Mouse (Mus musculus) urinary bladder, postnatal 10 days (tissue): ENCODE data around the gene Eps8l2.

Experiments used
- DNase-seq: peaks from one replicate; pipeline ENCODE4 v3.0.0; 2022; ENCODE audit warnings: low spot score

Gene Eps8l2

DNA sequence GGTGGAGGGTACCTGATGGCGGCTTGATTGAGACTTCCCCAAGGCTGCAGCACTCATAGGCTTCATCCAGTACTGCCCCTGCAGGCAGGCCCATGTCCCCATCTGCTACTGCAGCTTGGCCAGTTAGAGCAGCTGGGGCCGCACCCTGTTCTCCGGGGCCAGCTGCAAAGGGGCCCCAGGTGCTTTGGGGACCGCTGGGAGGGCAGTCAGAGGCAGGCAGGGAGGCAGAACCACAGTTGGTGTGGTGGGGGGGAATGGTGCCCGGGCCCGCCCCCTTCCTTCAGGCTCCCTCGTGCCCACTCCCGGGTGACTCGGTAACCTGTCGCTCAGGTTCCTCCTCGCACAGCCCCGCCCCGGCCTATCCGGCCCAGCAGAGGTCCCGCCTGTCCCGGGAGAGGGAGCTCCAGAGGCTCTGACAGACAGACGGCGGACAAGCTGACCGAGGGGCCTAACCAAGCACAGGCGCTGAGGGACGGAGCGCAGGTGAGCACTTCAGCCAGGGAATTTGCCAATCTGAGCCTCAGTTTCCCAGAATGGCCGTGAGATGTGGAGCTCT, at the start of gene Eps8l2:
Gene Eps8l2 (plus strand): TSS at position 305 of the 556 bp plus-strand sequence.
- no peak for DNase-seq

DNA sequence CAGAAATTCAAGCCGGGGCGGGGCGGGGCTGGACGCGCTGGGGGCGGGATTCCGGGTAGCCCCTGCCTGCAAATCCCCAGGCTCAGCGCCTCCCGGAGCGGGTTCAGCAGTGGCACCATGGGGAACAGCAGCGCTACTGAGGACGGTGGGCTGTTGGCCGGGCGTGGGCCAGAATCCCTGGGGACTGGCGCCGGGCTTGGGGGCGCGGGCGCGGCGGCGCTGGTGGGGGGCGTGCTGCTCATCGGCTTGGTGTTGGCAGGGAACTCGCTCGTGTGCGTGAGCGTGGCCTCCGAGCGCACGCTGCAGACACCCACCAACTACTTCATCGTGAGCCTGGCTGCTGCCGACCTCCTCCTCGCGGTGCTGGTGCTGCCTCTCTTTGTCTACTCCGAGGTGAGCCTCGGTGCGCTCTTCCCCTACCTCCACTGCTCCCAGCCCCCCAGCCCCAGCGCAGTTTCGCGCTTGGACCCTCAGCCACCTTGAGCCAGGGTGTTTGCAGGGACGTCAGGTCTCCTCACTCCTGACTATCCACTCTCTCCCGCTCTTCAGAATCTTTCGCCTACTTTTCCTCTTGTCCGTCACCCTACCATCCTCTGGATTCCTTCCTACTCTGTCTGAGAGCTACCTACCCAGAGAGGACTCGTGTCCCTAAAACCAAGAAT, 46.6 kb upstream of the Eps8l2 start, which contains the start of gene Drd4:
Gene Drd4 (plus strand): TSS at position 86 of the 662 bp plus-strand sequence.
- no peak for DNase-seq

DNA sequence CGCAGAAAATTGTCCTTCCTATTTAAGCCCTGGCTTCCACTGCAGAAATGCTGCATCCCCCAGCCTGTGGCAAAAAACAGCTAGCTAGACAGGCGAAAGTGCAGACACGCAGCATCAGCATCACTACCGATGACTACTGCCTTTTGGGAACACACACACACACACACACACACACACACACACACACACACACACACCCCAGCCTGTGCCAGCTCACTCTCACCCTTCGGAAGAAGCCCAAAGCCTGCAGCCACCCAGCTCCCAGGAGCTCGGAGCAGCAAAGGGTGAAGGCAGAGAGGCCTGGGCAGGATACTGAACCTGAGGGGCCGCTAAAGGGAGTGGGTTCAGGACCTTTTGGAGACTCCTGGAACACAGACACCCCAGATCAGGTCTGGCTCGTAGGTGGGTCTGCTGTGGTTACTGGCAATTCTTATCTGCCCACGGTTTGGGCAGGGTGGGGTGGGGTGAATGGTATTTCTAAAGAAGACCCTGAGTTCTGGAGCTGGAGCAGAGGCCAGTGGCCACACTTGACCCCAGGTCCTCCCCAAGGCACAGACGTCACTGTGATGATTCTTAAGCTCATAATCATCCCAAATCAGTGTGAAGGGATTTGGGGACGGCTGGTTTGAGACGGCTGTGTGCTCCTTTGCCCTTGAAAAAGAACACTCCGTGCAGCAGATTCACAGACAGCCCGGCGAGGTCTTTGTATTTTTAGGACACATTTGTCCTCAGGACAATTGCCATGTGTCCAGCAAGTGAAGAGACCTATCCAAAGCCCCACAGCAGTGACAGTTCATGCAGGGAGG, 45.9 kb upstream of the Eps8l2 start:
- no peak for DNase-seq

DNA sequence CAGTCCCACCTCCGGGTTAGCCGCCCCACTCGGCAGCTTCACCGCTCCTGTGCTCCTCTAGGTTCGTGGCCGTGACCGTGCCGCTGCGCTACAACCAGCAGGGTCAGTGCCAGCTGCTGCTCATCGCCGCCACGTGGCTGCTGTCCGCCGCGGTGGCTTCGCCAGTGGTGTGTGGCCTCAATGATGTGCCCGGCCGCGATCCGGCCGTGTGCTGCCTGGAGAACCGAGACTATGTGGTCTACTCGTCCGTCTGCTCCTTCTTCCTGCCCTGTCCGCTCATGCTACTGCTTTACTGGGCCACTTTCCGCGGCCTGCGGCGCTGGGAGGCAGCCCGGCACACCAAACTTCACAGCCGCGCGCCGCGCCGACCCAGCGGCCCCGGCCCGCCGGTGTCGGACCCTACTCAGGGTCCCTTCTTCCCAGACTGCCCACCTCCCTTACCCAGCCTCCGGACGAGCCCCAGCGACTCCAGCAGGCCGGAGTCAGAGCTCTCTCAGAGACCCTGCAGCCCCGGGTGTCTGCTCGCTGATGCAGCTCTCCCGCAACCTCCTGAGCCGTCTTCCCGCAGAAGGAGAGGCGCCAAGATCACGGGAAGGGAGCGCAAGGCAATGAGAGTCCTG, 44.7 kb upstream of the Eps8l2 start:
- no peak for DNase-seq

DNA sequence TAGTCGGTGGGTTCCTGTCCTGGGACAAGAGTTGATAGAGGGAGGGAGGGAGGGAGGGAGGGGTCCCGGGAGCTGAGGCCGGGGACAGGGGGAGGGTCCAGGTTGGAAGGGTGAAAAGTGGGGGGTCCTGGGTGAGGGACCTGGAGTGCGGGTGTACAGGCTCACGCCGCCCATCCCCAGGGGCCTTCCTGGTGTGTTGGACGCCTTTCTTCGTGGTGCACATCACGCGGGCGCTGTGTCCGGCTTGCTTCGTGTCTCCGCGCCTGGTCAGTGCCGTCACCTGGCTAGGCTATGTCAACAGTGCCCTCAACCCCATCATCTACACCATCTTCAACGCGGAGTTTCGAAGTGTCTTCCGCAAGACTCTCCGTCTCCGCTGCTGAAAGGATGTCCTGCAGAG, 44.2 kb upstream of the Eps8l2 start:
- DNase-seq: no peak

DNA sequence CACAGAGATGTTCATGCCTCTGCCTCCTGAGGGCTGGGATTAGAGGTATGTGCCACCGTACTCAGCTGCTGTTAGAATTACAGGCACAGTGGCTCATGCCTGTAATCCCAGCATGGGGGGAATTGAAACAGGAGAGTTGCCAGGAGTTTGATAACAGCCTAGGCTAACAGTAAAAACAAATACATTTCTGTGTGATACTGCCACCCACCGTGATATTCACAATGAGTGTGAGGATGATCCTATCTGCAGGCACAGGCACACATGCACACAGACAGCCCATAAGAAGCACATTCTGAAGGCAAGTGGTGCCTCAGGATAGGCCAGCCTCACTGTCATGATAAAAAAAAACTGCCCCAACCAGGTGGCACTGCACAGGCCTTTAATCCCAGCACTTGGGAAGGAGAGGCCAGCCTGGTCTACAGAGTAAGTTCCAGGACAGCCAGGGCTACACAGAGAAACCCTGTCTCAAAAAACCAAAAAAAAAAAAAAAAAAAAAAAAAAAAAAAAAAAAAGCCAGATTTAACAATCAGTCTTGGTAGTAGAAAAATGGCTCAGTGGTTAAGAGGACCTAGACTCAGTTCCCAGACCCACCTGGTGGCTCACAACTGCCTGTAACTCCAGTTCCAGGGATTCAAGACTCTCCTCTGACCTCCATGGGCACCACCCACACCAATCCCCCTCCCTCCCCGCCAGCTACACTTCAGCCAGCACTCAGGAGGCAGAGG, 40.6 kb upstream of the Eps8l2 start:
- DNase-seq: no peak

DNA sequence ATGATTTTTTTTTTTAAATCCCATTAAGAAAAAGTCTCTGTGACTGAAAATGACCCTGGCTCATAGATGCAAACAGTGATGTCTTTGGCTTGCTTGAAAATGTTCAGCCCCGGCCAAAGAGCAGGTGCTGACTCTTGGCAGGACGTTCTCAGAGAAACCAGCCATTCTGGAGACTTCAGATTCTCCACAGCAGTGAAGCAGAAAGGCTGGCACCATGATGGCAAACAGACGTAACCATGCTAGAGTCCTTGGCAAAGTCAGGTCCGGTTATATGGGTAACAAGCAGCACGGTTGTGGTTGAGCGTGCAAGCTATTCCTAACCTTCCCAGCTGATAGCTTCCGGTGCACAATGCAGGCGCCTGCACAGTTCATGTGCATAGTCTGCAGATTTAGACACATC, 39.5 kb upstream of the Eps8l2 start:
- DNase-seq: no peak

DNA sequence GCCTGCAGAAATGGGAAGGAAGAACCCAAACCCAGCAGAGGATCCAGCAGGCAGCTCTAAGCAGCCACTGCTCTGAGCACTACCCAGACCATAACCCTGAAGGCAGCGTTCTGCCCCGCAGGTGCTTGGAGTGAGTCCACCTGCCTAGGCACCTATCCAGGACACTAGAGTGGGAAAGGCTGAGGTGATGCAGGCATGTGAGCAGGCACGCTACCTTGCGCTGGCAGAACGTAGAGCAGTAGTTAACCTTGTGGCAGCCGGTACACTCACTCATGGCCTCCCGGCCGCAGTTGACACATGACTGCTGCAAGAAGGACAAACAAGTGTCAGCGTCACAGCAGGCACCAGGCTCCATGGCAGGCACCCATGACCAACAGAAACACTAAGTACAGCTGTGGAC, 37.3 kb upstream of the Eps8l2 start:
- DNase-seq: no peak

DNA sequence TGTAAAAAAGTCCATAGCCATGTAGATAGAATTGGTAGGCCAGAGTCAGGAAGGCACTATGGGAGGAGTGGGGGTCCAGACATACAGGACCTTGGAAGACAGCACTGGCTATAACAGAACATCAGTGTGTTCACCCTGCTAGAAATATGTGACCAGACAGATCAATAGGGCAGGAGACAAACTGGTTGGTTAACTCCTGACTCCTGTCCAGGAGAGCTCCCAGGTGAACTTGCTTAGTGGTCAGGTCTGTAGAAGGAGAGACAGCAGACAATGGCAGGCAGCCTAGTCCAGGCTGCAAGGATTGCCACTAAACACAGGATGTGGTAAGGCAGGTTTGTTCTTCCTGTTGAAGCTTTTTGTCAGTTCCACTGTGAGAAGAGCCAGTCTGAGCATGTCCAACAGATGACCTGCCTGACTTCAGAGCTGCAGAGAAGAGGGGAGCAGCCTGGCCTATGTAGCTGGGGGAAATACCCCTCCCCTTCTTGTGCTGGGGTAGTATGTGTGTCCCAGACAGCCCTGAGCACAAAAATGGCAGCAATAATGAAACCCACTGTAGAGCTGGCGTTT, 35.9 kb upstream of the Eps8l2 start:
- no peak for DNase-seq

DNA sequence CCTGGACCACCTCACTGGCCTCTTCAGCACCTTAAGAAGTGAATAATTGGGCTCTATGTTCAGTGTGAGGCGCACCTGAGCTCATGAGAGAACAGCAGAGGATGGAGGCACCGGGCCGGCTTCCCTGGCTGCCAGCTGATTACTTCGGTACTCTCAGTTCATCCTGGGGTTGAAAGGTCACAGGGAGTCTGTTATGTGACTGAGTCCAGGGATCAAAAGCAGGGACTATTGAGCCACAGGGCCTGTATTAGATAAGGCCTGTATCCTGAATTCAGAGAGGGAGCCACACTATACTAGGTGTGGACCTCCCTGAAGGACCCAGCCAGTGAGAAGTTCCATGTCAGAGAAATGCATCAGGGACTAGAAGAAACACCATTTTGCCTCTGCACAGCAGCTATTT, 34.1 kb upstream of the Eps8l2 start:
- DNase-seq: no peak

DNA sequence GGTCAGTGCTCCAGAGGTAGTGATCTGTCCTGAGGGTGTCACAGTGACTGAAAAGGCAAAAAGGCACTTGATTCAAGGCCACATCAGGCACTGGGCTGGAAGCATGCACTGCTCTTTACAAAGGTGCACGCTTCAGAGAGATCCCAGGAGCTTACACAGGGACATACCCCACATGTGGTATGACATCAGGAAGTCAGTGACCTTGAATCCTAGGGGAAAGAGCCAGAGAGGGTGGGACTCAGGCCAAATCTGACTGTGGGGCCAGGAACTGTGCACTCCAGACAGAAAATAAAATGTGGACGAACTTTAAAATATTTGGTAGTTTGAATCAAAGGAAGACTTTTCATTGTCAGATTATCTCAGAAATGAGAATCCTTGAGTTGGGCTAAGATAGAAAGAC, 24.3 kb upstream of the Eps8l2 start:
- DNase-seq: no peak

DNA sequence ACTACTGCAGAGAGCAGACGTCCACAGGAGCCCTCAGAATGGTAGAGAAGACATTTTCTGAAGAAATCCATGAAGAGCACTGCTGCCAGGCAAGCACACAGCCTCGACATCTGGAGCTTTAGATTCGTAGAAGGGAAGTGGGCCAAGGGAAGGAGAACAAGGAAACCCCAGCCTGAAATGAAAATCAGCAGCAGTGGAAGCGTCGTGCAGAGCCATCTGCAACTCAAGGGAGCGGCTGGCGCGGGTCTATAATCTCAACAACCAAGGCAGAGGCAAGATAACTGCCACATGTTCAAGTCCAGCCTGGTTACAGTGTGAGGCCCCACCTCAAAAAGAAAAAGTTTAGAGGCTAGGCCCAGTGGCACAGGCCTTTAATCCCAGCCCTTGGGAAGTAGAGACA, 23.6 kb upstream of the Eps8l2 start:
- no peak for DNase-seq

DNA sequence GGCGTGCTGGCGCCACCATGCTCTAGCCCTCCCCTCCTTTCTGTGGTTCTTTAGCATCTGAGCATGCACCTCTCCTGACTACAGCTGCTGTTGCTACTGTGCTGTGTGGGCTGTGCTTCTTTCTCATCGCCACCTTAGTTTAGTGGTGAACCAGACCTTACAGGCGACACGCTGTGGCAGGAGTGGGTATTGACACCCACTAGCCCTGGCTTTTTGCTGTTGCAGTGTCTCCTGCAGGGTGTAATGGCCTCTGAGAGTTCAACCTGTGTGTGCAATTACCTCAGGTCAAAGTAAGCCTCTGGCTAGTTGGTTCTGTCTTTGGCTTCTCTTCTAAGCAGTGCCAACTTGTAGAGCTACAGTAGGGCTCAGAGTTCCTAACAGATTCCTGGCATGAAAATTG, 22.7 kb upstream of the Eps8l2 start:
- DNase-seq: no peak

DNA sequence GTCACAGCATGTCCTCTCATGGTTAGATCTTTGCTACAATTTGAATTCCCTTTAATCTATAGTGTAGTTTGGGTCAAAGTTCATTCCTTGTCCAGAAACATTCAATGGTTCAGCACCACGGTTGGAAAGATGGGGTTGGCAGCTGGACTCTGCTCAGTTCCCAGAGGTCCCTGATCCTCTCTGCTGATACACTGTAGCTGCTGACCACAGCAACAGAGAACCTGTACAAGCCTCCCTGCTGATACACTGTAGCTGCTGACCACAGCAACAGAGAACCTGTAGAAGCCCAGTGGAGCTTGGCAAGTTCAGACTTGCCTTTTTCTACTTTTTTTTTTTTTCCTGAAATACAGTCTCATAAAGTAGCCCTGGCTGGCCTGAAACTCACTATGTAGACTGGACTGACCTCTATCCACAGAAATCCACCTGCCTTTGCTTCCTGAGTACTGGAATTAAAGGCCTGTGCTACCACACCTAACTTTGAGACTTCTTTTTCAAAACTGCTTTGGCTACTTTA, 21.0 kb upstream of the Eps8l2 start:
- no peak for DNase-seq

DNA sequence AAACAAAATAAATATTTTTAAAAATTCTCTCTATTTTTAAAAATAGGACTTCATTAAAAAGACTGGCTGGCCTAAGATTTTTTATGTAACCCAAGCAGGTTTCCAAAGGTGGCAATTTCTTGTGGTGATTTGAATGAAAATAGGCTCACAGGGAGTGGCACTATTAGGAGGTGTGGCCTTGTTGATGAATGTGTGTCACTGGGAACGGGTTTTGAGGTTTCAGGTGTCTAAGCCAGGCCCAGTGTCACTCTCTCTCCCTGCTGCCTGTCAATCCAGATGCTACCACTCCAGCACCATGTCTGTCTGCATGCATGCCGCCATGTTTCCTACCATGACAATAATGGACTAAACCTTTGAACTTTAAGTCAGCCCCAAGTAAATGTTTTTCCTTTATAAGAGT, 19.2 kb upstream of the Eps8l2 start:
- no peak for DNase-seq

DNA sequence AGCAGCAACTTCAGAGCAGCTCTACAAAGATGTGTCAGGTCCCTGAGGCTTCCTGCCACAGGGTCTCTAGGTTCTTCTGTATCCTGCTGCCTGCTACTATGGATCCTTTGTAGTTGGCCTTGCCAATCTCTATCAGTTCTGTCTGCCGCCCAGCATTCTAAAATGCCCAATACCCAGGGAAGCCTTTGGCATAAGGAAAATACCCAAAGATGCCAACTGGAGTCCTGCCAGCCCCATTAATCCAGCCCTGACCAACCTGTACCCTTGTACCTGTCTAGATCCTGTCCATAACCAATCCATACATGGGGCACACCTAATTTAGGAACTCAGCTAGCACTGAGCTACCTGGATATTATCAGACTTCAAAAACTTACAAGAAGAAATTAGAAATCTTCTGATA, 14.0 kb upstream of the Eps8l2 start:
- no peak for DNase-seq

DNA sequence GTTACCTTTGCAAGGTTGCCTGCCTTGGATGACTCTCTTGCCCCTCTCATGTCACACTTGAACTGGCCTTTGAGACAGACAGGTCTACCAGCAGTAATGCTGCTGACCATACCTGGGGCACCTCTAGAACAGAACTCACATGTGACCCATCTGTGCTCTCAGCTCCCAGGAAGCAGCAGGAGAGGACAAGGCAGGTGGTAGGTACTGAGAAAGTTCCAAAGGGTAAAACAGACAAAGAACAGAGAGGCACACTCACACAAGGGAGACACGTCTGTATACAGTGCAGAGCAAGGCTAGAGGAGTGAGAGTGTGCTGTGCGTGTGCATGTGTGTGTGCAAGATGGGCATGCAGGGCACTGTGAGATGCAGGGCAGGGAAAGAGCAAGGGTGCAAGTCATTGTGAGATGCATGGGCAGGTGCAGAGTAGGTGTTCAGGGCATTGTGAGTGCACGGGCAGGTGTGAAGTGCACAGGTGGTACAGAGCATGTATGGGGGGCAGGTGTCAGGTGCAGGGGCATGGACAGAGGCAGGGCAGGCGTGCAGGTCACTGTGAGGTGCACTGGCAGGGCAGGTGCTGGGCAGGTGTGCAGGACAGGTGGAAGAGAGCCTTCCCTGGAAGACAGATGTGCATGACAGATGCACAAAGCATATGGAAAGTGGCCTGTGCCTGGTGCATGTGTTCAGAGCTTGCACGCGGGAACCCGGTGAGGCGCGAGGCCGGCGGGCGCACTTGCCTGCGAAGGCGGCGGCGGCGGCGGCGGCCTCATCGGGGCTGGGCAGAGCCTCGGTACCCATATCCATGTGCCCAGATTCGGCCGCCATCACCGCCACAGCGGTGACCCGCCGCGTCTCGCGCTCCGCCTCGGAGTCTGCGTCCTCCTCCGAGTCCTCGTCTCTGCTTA, 11.9 kb upstream of the Eps8l2 start:
- no peak for DNase-seq

DNA sequence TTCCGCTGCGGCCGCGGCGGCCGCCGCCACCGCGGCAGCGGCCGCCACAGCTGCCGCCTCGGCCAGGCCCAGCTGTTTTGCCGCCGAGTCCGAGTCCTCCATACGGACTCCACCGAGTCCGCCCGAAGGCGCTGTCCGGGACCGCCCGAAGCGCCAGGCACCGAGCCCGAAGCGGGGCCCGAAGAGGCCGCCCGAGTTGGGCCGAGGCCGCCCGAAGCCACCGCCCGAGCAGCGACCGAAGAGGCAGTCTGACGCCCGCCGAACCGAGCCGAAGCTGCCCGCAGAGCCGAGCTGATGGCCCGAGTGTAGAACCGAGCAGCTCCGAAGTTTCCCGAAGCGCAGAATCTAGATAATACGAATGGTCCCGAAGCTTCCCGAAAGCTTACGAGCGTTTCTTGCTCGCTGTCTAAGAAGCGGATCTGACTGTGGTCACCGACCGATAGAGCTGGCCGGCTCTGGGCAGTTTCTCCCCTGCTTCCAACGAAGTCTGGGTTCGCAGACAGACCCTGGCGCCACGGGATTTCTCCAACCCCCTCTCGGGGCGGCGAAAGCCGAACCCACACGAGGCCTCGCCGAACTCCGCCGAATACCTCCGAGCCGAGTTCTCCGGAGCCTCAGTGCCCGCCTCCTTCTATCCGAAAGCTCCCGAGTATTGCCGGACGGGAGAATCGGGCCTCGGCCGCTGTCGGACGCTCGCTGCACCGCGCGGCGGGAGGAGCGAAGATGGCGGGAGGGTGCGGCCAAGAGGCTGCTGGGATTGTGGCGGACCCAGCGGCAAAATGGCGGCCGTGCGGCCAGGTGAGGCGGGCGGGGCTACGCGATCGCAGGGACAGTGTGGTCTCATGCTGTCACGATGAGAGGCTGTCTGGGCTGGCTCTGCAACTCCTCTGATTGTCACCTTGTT, 11.0 kb upstream of the Eps8l2 start, which contains the start of the genes Deaf1 and Tmem80:
Gene Deaf1 (minus strand): TSS at position 222 of the 904 bp plus-strand sequence.
Gene Tmem80 (plus strand): TSS at position 271 of the 904 bp plus-strand sequence.
- DNase-seq: peak; percentile 99

DNA sequence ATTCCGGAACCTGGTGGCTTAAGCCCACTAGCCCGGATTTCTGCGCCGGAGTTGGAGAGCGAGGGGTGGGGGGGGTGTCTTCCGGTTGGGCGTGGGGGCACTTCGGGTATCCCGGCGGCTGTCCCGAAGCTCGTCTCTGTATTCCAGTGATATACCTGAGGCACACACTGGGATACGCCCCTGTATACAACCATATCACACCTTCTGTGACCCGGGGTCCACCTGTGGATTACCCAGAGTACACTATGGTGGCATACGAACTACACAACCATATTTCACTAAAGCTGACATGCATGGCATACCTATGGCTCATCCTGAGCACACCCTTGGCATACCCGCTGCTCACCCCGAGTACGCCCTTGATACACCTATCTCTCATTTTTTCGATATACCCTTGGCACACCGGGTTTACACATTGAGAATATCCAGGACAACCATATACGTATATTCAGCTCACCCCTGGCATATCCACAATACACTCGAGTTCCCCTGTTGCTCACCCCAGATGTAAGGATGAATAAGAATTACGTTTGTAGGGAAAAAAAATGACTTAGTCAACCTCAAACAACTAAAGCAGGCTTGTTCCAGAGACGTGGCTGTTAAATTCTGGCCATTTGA, 10.2 kb upstream of the Eps8l2 start:
- DNase-seq: no peak
